Mouse (Mus musculus) megakaryocyte, embryonic 14.5 days (primary cell): ENCODE measurements at regions not wholly inside any gene's neighbourhood (a gene's known extent, or its start where the extent isn't known, plus 50 kb on each side); places are given as distances from the start of the nearest gene placed in this dataset.

Experiments used
- FLI1 ChIP-seq: IDR thresholded peaks from 2 replicates; pipeline ENCODE4 v1.6.1; 2012; ENCODE audit warnings: low read length, inconsistent platforms, mixed read lengths
- GATA1 ChIP-seq: IDR thresholded peaks from 3 replicates; pipeline ENCODE4 v1.6.1; 2012; ENCODE audit warnings: mixed read lengths, low read length, inconsistent platforms, borderline replicate concordance

GRCm38 (mm10) chr6:37642066-37642465, 112.1 kb downstream of the Akr1d1 start:
- TF ChIP-seq GATA1 (no peak), FLI1 (no peak)
